Mouse (Mus musculus) spleen, adult 12 weeks (tissue): Measurements from ENCODE around the gene Cbx7.

Experiments
- DNase-seq: peaks from one replicate; pipeline ENCODE4 v3.0.0; 2022; ENCODE audit warnings: low spot score

Gene Cbx7

GRCm38 (mm10) chr15:79970940-79971339, at the start of gene Cbx7:
Gene Cbx7, minus strand, starts transcription at chr15:79971119.
- DNase-seq, result no peak

- no peak for DNase-seq
These were observed 49.6 kb upstream of the Cbx7 start for GRCm38 (mm10) chr15:80020516-80020915.

DNA sequence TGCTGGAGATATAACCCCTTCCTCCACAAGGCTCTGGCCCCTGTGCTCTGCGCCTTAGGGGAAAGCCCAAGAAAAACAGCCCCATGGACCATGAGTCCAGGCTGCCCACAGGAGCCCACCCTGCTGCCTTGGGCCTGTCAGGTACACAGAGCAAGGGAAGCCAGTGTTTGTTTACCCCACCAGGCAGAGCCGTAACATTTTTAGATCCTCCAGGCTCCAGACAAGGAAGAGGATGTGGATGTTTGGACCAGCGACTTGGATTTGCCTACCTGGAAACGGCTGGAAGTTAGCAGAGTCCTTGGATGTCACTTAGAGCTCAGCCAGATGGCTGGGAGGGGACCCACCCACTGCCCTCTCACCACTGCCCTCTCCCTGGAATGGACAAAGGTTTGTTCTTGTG, 48.7 kb upstream of the Cbx7 start:
- no peak for DNase-seq

- no peak for DNase-seq
These were observed 48.3 kb upstream of the Cbx7 start for GRCm38 (mm10) chr15:80019220-80019619.

DNA sequence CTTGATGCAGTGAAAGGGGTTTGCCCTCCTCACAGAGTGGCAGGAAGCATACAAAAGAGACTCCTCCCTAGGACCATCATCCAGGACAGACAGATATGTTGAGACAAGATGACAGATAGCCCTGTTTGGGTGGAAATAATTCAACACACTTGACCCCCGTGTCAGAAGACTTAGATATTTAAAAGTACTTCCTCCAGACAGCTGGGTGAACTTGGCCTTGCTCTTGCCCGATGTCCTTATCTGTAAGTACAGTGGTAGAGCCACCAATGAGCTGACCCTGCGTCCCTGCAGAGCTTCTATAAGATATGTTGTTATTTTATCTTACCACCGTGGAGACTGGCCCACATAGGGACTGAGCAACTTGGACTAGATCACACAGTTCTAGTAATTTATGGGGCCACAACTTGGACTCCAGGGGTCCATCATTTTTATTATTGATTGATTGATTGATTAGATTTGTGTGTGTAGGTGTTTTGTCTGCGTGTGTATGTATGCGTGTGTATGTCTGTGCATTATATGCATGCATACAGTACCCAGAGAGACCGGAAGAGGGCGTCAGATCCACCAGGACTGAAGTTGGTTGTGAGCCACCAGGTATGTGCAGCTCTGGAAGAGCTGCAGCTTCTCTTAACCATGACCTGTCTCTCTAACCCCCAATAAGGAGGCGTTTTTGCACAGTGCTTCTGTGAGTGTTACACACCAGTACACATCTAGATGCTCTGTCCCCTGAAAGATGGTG, 45.8 kb upstream of the Cbx7 start:
- no peak for DNase-seq

DNA sequence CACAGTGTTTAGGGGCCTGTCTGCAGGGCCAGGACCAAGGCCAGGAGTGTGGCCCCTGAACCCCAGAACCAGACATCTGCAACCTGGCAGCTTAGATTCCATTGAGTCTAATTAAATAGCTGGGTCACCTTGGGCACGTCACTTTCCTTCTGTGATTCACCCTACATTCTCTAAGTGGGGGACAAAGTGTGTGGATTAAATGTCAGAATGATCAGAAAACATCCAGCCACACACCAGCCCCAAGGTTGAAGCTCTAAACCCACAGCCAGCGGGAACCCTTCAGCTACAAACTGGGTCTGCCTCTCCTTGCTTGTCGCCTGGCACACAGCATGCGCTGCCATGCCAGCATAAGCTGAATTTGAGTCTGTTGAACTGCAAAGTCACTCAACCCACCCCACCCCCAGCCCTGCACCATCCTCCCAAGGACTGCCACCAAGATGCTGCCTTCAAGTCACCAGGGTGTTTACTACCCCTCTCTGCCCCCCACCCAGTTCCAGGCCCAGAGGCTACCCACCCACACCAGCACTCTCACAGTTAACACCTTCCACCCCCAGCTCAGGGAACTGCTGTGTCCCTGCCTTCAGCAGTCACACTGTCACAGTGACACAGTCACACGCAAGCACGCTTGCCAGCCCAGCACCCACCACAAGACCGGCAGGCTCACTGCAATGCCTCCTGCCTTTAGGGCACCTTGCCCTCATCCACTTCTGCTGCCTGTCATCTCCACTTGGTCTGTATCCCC, 44.5 kb upstream of the Cbx7 start:
- DNase-seq, result no peak

DNA sequence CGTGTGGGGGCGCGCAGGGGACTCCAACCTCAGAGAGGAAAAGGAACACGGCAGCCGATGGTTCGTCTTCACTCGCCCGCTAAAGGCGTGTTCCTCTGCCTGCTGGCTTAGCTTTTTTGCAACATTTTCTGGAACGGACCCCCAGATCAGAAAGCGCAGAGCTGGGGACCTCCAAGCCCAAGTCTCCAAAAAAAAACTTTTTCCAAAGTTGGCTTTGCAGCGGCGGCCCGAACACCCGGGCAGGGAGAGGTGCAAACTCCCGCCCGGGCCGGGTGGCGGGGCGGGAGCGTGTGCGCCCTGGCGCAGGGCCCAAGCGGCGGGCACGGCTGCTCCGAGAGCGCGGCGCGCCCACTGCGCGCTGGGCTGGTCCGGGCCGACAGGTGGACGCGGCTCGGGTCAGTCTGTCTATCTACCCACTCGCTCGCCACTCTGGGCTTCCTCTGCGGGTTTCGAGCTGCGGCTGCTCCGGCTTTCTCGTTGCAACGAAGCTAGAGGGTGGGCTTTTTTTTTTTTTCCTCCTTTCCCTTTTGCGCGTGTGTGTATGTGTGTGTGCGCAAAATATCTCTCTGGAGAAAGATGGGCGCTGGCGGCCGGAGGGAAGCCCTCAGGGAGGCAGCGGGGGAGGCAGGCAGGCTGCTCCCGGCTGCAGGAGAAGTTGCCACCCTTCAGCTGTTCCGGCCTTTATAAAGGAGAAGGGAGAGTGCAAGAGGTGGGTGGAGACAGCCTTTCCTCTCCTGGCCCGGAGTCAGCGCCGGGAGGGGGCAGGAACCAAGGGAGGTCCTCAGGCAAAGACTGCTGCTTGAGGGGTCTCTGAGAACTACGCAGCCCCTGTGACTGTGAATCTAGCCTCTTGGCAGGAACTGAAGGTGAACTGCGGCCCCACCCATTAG, 43.6 kb upstream of the Cbx7 start, which contains the start of gene Pdgfb:
Gene Pdgfb (minus strand): TSS at position 657 of the 890 bp plus-strand sequence.
- no peak for DNase-seq

DNA sequence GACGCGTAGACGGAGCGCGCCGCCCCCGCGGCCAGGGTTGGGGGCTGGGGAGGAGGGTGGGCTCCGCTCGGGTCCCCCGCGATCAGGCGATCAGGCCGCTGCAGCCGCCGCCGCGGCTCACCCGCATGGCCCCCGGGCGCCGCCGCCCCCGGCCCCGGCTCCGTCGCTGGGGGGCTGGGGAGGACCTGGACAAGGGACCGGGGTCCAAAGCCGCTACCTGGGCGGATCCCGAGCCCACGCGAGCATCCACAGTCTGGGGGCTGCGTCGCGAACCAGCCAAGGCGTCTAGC, 43.1 kb upstream of the Cbx7 start:
- no peak for DNase-seq

DNA sequence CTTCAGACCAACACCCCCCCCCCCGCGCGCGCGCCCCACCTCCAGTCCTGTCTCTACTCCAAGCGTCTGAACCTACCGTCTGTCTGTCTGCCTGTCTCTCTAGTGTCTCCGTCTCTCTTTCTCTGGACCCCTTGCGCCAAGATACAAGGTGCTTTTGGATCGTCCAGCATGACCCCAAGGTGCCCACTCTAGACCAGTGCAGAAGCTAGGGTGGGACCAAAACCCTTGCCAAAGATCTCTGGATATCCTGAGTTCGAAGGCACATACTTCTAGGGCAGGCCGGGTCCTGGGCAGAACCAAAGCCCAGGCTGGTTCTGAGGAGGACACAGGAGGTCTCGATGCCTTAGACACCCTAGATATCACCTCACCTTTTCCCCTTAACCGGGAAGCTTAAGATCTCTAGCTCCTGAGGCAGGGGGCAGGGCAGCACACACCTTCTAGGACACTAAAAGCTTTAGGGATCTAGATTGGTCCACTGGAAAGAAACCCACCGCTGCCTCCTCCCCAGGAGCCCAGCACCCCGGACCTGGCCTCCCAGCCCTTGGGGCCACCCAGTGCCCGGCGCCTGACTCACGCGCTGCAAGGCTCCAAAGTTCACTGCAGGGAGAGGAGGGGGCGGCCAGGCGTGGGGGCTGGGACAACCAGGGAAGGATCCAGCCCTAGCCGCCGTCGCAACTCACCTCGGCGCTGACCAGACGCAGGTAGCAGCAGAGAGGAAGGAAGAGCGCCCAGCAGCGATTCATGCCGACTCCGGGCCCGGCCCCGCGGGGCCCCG, 42.5 kb upstream of the Cbx7 start:
- DNase-seq, result no peak

- no peak for DNase-seq
These were observed 41.7 kb upstream of the Cbx7 start for GRCm38 (mm10) chr15:80012527-80013201.

DNA sequence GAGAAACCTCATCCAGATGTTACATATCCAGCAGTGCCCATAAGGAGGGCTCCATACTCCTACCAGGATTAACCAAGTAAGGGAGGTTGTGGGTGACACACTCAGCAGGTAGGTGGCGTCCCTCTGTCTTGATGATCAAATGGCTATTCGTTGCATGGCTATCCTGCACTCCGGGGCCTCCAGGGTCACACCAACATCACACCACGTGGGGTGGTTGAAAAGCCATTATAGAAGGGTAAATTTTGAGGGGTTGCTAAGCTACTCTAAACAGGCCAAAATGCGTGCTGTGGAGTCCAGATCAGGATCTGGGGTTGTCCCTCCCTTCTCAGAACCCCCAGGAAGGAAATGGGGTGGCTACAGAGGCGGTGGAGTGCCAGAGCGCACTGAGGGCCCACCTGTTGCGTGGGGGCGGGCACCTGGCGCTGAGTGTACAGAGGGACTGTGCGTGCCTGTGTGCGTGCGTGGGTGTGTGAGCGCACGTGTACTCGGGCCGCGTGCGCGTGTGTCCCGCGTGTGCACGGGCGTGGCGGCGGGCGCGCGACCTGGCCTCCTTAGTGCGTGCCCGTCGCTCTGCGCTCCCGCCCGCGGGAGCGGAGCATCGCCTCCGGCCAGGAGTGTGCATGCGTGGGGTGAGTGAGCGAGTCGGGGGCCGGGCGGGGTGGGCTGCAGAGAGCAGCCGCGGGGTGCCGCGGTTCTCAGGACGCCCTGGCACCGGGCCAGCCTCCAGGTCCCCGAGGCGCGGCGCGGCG, 41.0 kb upstream of the Cbx7 start:
- DNase-seq, result no peak

GRCm38 (mm10) chr15:80011194-80011593, 40.3 kb upstream of the Cbx7 start:
- DNase-seq, result no peak

DNA sequence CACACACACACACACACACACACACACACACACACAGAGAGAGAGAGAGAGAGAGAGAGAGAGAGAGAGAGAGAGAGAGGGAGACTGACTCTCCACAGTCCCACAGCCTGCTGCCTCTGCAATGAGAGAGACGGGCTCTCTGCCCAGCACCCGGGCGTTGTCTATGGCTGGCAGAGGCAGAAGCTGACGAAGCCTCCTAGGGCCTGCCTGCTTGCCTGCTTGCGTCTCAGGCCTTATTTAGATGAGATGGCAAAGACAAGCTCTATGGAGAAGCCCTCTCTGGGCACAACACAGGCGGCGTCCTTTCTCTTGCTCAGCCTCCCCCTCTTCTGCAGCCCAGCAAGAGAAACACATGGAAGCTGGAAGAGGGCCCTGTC, 39.3 kb upstream of the Cbx7 start:
- no peak for DNase-seq

GRCm38 (mm10) chr15:80009421-80010181, 38.7 kb upstream of the Cbx7 start:
- DNase-seq, result no peak

GRCm38 (mm10) chr15:80008461-80008860, 37.5 kb upstream of the Cbx7 start:
- no peak for DNase-seq

- DNase-seq, result no peak
These were observed 35.2 kb upstream of the Cbx7 start for GRCm38 (mm10) chr15:80006156-80006555.

DNA sequence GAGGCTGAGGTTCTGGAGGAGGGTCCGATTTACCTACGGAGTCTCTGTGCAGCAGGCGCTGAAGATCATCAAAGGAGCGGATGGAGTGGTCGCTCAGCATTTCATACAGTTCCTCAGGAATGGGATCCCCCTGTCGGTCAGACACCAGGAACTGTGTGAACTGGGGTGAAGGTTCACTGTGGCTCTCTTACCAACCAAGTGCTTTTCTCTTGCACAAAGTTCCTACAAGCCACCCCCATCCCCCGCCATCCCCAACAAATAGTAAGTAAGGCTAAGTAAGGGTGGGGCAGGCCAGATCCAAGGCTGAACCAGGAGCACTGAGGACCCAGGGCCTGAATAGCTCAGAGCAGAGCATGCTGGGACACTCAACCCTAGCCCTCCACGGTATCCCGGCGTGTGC, 34.5 kb upstream of the Cbx7 start:
- no peak for DNase-seq

DNA sequence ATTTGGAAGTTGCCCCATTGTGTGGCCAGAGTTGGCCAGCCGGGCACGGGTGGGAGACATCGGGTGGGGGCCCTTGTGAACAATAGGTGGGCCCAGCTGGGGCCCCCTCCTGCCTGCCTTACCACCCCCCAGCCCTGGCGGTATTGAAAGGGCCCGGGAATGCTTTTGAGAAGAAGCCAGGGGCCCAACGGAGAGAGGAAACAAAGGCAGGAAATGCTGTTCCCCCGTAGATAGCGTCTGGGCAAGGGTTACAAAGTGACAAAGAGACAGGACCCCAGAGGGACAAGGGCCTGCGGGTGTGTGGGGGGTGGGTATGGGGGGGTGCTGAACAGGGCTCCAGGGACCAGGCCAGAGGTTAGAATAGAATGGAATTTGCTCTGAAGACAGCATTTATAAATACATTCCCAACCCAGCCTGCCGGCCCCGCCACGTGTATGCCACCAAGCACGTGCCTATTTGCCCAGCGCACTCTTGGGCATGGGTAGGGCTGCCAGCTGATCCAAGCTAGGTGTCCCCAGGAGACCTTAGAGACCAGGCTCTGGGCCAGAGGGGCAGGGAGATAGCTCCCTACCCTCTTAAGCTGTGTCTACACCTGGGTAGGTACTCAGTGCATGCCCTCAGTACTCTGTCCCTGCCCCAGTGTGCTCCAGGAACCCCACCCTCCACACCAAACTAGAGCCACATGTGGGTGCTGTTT, 33.9 kb upstream of the Cbx7 start:
- DNase-seq, result no peak

- no peak for DNase-seq
These were observed 32.7 kb upstream of the Cbx7 start for GRCm38 (mm10) chr15:80003581-80003980.
